Mouse (Mus musculus) myocyte (in vitro differentiated cells): ENCODE measurements at regions not wholly inside any gene's neighbourhood (a gene's known extent, or its start where the extent isn't known, plus 50 kb on each side); places are given as distances from the start of the nearest gene placed in this dataset.

Source experiments
- H3K27me3 ChIP-seq: one replicate; pipeline ENCODE4 v1.6.1; 2011; ENCODE audit not compliant: control insufficient read depth, insufficient read depth, insufficient read length
- H3K36me3 ChIP-seq: one replicate; pipeline ENCODE4 v1.6.1; 2011; ENCODE audit not compliant: control insufficient read depth, insufficient read depth
- H3K4me2 ChIP-seq: one replicate; pipeline ENCODE4 v1.6.1; 2011; ENCODE audit warnings: low read depth, control low read depth
- H3K4me3 ChIP-seq: one replicate; pipeline ENCODE4 v1.5.1; 2011; ENCODE audit warnings: mild to moderate bottlenecking, control low read depth, moderate library complexity
- H3K79me2 ChIP-seq: one replicate; pipeline ENCODE4 v1.6.1; 2011; ENCODE audit not compliant: control insufficient read depth, insufficient read depth
- H3ac ChIP-seq: one replicate; pipeline ENCODE4 v1.6.1; 2011; ENCODE audit not compliant: control insufficient read depth, insufficient read length
- CEBPB ChIP-seq: IDR thresholded peaks from 2 replicates; pipeline ENCODE4 v1.6.1; 2011; ENCODE audit warnings: mild to moderate bottlenecking, moderate library complexity; ENCODE audit not compliant: poor library complexity, insufficient read depth, severe bottlenecking
- E2F4 ChIP-seq: IDR thresholded peaks from one replicate; pipeline ENCODE4 v1.6.1; 2011; ENCODE audit warnings: mild to moderate bottlenecking, control low read depth, moderate library complexity; ENCODE audit not compliant: insufficient read depth
- MAX ChIP-seq: IDR thresholded peaks from one replicate; pipeline ENCODE4 v1.6.1; 2011; ENCODE audit warnings: low read depth, mild to moderate bottlenecking, control low read depth
- MYOD1 ChIP-seq, 3 experiments: IDR thresholded peaks; one replicate each; pipeline ENCODE4 v1.6.1; 2011; ENCODE audit warnings: control low read depth in 2 of 3, low read depth in 2 of 3, mild to moderate bottlenecking in 2 of 3, moderate library complexity in 1 of 3; ENCODE audit not compliant: insufficient read length in 2 of 3, control insufficient read depth in 1 of 3
- MYOG ChIP-seq, 3 experiments: IDR thresholded peaks; one replicate each; pipeline ENCODE4 v1.6.1; 2011; ENCODE audit warnings: control low read depth in 2 of 3, low read depth in 2 of 3, mild to moderate bottlenecking in 2 of 3; ENCODE audit not compliant: insufficient read length in 2 of 3, control insufficient read depth in 1 of 3, insufficient read depth in 1 of 3
- POLR2A ChIP-seq: IDR thresholded peaks from one replicate; pipeline ENCODE4 v1.6.1; 2011; ENCODE audit warnings: low read depth, mild to moderate bottlenecking, control low read depth, moderate library complexity; ENCODE audit not compliant: insufficient read length
- POLR2AphosphoS2 ChIP-seq: IDR thresholded peaks from one replicate; pipeline ENCODE4 v1.6.1; 2011; ENCODE audit warnings: low read depth, control low read depth; ENCODE audit not compliant: insufficient read length
- REST ChIP-seq: IDR thresholded peaks from one replicate; pipeline ENCODE4 v1.6.1; 2011; ENCODE audit warnings: mild to moderate bottlenecking, control low read depth, moderate library complexity; ENCODE audit not compliant: insufficient read depth, insufficient read length
- SRF ChIP-seq: IDR thresholded peaks from one replicate; pipeline ENCODE4 v1.6.1; 2011; ENCODE audit warnings: low read depth; ENCODE audit not compliant: control insufficient read depth, insufficient read length
- TCF12 ChIP-seq: IDR thresholded peaks from one replicate; pipeline ENCODE4 v1.6.1; 2011; ENCODE audit warnings: mild to moderate bottlenecking, control low read depth; ENCODE audit not compliant: poor library complexity, insufficient read depth, severe bottlenecking
- TCF3 ChIP-seq: IDR thresholded peaks from one replicate; pipeline ENCODE4 v1.6.1; 2011; ENCODE audit warnings: low read depth, control low read depth; ENCODE audit not compliant: insufficient read length
- USF1 ChIP-seq: IDR thresholded peaks from one replicate; pipeline ENCODE4 v1.6.1; 2011; ENCODE audit warnings: low read depth, mild to moderate bottlenecking, control low read depth, moderate library complexity

GRCm38 (mm10) chr2:178975366-178975765 lies 466.9 kb upstream of the Cdh4 start:
- Histone ChIP-seq H3K4me2 (no peak overlapping the region), H3K27me3 (no peaks in the 10 kb centered on the region), H3K36me3 (no peaks in the 10 kb centered on the region), H3ac (no peak overlapping the region), H3K4me3 (no peak overlapping the region), H3K79me2 (no peaks in the 10 kb centered on the region)
- no peak for TF ChIP-seq MYOG (IDR thresholded peaks at IDR 0.05; ENCODE audit: control insufficient read depth in 1 of 3, insufficient read depth in 1 of 3, insufficient read length in 2 of 3, low read depth in 2 of 3)
- no peak for TF ChIP-seq TCF3
- no peak for TF ChIP-seq TCF12
- TF ChIP-seq CEBPB: no peak
- TF ChIP-seq POLR2AphosphoS2: no peak
- no peak for TF ChIP-seq USF1
- TF ChIP-seq MYOD1 (IDR thresholded peaks at IDR 0.05; ENCODE audit: control insufficient read depth in 1 of 3, insufficient read length in 2 of 3, low read depth in 2 of 3): no peak
- no peak for TF ChIP-seq SRF
- TF ChIP-seq MAX: no peak
- no peak for TF ChIP-seq POLR2A
- no peak for TF ChIP-seq E2F4
- TF ChIP-seq REST: no peak

DNA sequence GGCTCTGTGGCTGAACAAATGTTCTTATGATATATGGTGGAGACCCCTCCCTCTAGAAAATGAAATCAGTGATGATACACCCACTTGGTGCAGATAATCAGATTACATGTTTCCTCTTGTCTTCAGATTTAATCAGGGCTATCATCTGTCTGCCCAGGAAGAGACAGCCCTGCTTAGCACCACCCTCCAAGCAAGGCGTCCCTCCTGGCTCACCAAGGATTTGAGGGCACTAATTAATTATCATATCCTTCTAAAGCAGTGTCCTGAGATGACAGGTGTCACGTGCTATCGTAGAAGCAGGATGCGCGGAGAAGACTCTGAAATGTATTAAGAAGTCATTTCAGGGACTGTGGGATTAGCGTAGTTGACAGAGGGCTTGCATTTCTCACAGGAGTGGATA lies 466.2 kb upstream of the Cdh4 start:
- H3K4me3 ChIP-seq: no peak overlapping the region
- H3K4me2 ChIP-seq: no peak overlapping the region
- no peaks in the 10 kb centered on the region for H3K79me2 ChIP-seq
- H3ac ChIP-seq: no peak overlapping the region
- no peaks in the 10 kb centered on the region for H3K27me3 ChIP-seq
- TF ChIP-seq POLR2A: no peak
- no peak for TF ChIP-seq MYOD1 (IDR thresholded peaks at IDR 0.05; ENCODE audit: control insufficient read depth in 1 of 3, insufficient read length in 2 of 3, low read depth in 2 of 3)
- TF ChIP-seq MYOG (IDR thresholded peaks at IDR 0.05; ENCODE audit: control insufficient read depth in 1 of 3, insufficient read depth in 1 of 3, insufficient read length in 2 of 3, low read depth in 2 of 3): no peak
- no peak for TF ChIP-seq MAX
- TF ChIP-seq TCF3: no peak
- TF ChIP-seq CEBPB: no peak
- TF ChIP-seq POLR2AphosphoS2: no peak
- TF ChIP-seq USF1: no peak
- no peak for TF ChIP-seq SRF
- no peak for TF ChIP-seq REST
- TF ChIP-seq TCF12: no peak
- no peak for TF ChIP-seq E2F4
- no peaks in the 10 kb centered on the region for H3K36me3 ChIP-seq

GRCm38 (mm10) chr2:178976495-178976894 lies 465.7 kb upstream of the Cdh4 start:
- no peaks in the 10 kb centered on the region for H3K36me3 ChIP-seq
- H3K4me3 ChIP-seq: no peak overlapping the region
- H3K79me2 ChIP-seq: no peaks in the 10 kb centered on the region
- no peak overlapping the region for H3K4me2 ChIP-seq
- TF ChIP-seq MYOD1 (IDR thresholded peaks at IDR 0.05; ENCODE audit: control insufficient read depth in 1 of 3, insufficient read length in 2 of 3, low read depth in 2 of 3): no peak
- TF ChIP-seq USF1: no peak
- no peak for TF ChIP-seq MYOG (IDR thresholded peaks at IDR 0.05; ENCODE audit: control insufficient read depth in 1 of 3, insufficient read depth in 1 of 3, insufficient read length in 2 of 3, low read depth in 2 of 3)
- TF ChIP-seq CEBPB: no peak
- no peak for TF ChIP-seq POLR2AphosphoS2
- TF ChIP-seq REST: no peak
- no peak for TF ChIP-seq POLR2A
- no peak for TF ChIP-seq MAX
- no peak for TF ChIP-seq TCF3
- no peak for TF ChIP-seq SRF
- no peak for TF ChIP-seq TCF12
- no peak for TF ChIP-seq E2F4
- no peak overlapping the region for H3ac ChIP-seq
- no peaks in the 10 kb centered on the region for H3K27me3 ChIP-seq

DNA sequence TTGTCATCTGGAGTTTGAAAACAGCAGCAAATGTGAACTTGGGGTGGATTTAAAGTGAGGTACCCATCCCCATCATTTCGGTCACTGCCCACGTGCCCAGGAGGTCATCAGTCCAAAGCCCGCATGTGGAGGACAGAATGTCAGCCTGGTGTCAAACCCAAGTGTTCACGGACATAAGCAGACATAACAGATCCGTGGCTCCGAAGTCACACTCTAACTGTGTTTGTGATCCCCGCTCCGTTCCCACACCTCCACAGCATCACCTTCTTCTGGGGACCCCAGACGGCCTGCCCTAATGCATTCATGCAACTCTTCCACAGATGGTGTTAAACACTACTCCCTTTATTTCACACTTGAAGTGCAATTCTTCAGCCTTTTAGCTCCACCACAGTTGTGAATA lies 462.8 kb upstream of the Cdh4 start:
- Histone ChIP-seq H3ac (no peak overlapping the region), H3K79me2 (no peaks in the 10 kb centered on the region), H3K27me3 (no peaks in the 10 kb centered on the region), H3K36me3 (no peaks in the 10 kb centered on the region), H3K4me2 (no peak overlapping the region), H3K4me3 (no peak overlapping the region)
- TF ChIP-seq MYOD1 (IDR thresholded peaks at IDR 0.05; ENCODE audit: control insufficient read depth in 1 of 3, insufficient read length in 2 of 3, low read depth in 2 of 3) (no peak), REST (no peak), USF1 (no peak), POLR2A (no peak), POLR2AphosphoS2 (no peak), MAX (no peak)

GRCm38 (mm10) chr2:178981736-178982502 lies 460.3 kb upstream of the Cdh4 start:
- no peak overlapping the region for H3ac ChIP-seq
- no peaks in the 10 kb centered on the region for H3K79me2 ChIP-seq
- TF ChIP-seq MYOG (IDR thresholded peaks at IDR 0.05; ENCODE audit: control insufficient read depth in 1 of 3, insufficient read depth in 1 of 3, insufficient read length in 2 of 3, low read depth in 2 of 3): no peak
- TF ChIP-seq SRF: no peak
- TF ChIP-seq TCF12: no peak
- no peak for TF ChIP-seq TCF3
- TF ChIP-seq E2F4: no peak
- TF ChIP-seq POLR2A: no peak
- no peak for TF ChIP-seq POLR2AphosphoS2
- no peak for TF ChIP-seq MYOD1 (IDR thresholded peaks at IDR 0.05; ENCODE audit: control insufficient read depth in 1 of 3, insufficient read length in 2 of 3, low read depth in 2 of 3)
- TF ChIP-seq REST: no peak
- TF ChIP-seq USF1: no peak
- TF ChIP-seq CEBPB: no peak
- H3K27me3 ChIP-seq: no peaks in the 10 kb centered on the region
- H3K36me3 ChIP-seq: no peaks in the 10 kb centered on the region
- no peak overlapping the region for H3K4me2 ChIP-seq
- no peak overlapping the region for H3K4me3 ChIP-seq
